Mouse (Mus musculus) kidney, postnatal 36 days (tissue): ENCODE measurements around the gene Gm30191.
A peak's percentile ranks its signal among the peaks of the same experiment; 100 is the strongest.

Experiments used
- DNase-seq, 2 experiments: peaks; one replicate each; pipeline ENCODE4 v3.0.0; 2021 to 2022; ENCODE audit warnings: mixed read lengths in 2 of 2

The Gm30191 gene

GRCm38 (mm10) chr4:134246719-134247258 lies at the start of gene Gm30191:
Gene Gm30191, plus strand, starts transcription at chr4:134246935.
- DNase-seq: peak in 1 of 2 experiments; percentile 42

GRCm38 (mm10) chr4:134199371-134199770 lies 47.4 kb upstream of the Gm30191 start:
- no peak for DNase-seq

- no peak for DNase-seq
Observed at GRCm38 (mm10) chr4:134202904-134203303, 43.8 kb upstream of the Gm30191 start, which contains the start of gene Gm7534. Gene Gm7534, minus strand, starts transcription at chr4:134203004.

GRCm38 (mm10) chr4:134203340-134203896 lies 43.3 kb upstream of the Gm30191 start:
- DNase-seq: no peak

- no peak for DNase-seq
Observed at GRCm38 (mm10) chr4:134206488-134207053, 40.2 kb upstream of the Gm30191 start.

GRCm38 (mm10) chr4:134222793-134223600 lies 23.7 kb upstream of the Gm30191 start:
- peak; percentile 35 to 57 for DNase-seq

GRCm38 (mm10) chr4:134227194-134227593 lies 19.5 kb upstream of the Gm30191 start, which contains the start of gene Catsper4:
Gene Catsper4, minus strand, starts transcription at chr4:134227383.
- DNase-seq: no peak

GRCm38 (mm10) chr4:134230431-134230830 lies 16.3 kb upstream of the Gm30191 start:
- DNase-seq: peak; percentile 51 to 64

- no peak for DNase-seq
Observed at GRCm38 (mm10) chr4:134234876-134235275, 11.9 kb upstream of the Gm30191 start.

GRCm38 (mm10) chr4:134237582-134238278 lies 9.0 kb upstream of the Gm30191 start:
- no peak for DNase-seq

GRCm38 (mm10) chr4:134238279-134238651 lies 8.5 kb upstream of the Gm30191 start, which contains the start of gene Cnksr1:
Gene Cnksr1, minus strand, starts transcription at chr4:134238399.
- peak; percentile 96 to 97 for DNase-seq

- DNase-seq: no peak
Observed at GRCm38 (mm10) chr4:134238686-134239085, 8.0 kb upstream of the Gm30191 start.

- DNase-seq: no peak
Observed at GRCm38 (mm10) chr4:134243516-134244250, 3.1 kb upstream of the Gm30191 start, which contains the start of gene E130218I03Rik. Gene E130218I03Rik, plus strand, starts transcription at chr4:134243662.

GRCm38 (mm10) chr4:134245148-134245843 lies 1.4 kb upstream of the Gm30191 start, which contains the start of gene Zfp593:
Gene Zfp593, minus strand, starts transcription at chr4:134245592.
- DNase-seq: peak; percentile 95 to 98

- DNase-seq: peak in 1 of 2 experiments; percentile 56
Observed at GRCm38 (mm10) chr4:134246256-134246655, 479 bp upstream of the Gm30191 start.

- DNase-seq: peak; percentile 64 to 93
Observed at GRCm38 (mm10) chr4:134249651-134250050, 2.9 kb downstream of the Gm30191 start.

- no peak for DNase-seq
Observed at GRCm38 (mm10) chr4:134250116-134250929, 3.6 kb downstream of the Gm30191 start.

- DNase-seq: no peak
Observed at GRCm38 (mm10) chr4:134250930-134251240, 4.2 kb downstream of the Gm30191 start.

GRCm38 (mm10) chr4:134251241-134252130 lies 4.8 kb downstream of the Gm30191 start:
- peak in 1 of 2 experiments; percentile 54 for DNase-seq
